Mouse (Mus musculus) kidney, adult 2 months (tissue): ENCODE results near the gene Lamc1.

ENCODE experiments used
- CTCF ChIP-seq: fragments of 200-500 bp; conservative IDR thresholded peaks from 2 replicates; pipeline ENCODE4 v1.5.1; 2011; ENCODE audit warnings: low read depth, mild to moderate bottlenecking, control low read depth, low read length, moderate library complexity, mixed read lengths; ENCODE audit not compliant: insufficient read depth, insufficient read length
- POLR2A ChIP-seq: fragments of 200-500 bp; IDR thresholded peaks from one replicate; pipeline ENCODE4 v1.6.1; 2011; ENCODE audit warnings: low read depth, low read length, control low read depth

DNA sequence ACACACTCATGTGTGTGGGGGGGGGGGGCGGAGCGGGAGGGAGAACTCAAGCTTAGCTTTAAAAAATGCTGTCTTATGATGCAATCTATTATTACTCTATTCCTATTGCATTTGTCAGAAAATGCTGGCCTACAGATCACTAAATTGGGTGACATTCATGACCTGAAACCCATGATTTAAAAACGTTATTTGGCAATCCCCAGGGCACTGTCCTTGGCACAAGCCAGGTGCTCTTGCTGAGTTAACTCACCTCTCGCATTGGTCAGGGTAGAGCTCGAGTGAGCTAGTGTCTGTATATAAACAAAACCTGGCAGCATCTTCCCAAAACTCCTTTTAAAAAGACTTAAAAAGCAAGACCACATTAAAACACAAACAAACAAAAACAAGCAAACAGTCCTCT lies 57.1 kb downstream of the Lamc1 start:
- TF ChIP-seq CTCF = no peak
- TF ChIP-seq POLR2A = no peak
